ENCODE assay signal across 9 mouse cellular contexts in genomic region chr4:147935904-147936303, GRCm38 (mm10). TPM values are rescaled to one million over a fixed set of nuclear protein-coding genes. Genes with fewer than 3 reads are reported as not detected.
DNase-seq lines count a peak whose midpoint lies in the region; ATAC-seq and TF ChIP-seq lines count a peak whose summit lies in the region.
"Had no signal": no experiment of that assay in that cellular context is flagged by ENCODE, and none has a peak within 500 bp of the region (broad histone marks: within the 10 kb centered on the region; RNA-seq: fewer than 3 reads in every experiment).

No protein-coding gene starts in this region.

- peaks cover 13% of the 10 kb centered on the region for H3K36me3 ChIP-seq in heart, embryonic 10.5 days
- H3K36me3 ChIP-seq in CH12.LX (replicated peaks in 1 of 2; ENCODE audit: control insufficient read depth in 1 of 2, insufficient read depth in 1 of 2, low read length in 1 of 2) = no peaks in the 10 kb centered on the region
- no peaks in the 10 kb centered on the region for H3K36me3 ChIP-seq in forebrain, embryonic 15.5 days
- 0 out of 2 replicates have a peak, but pooled peaks cover 2% of the 10 kb centered on the region for H3K36me3 ChIP-seq in liver, postnatal 0 days (replicated peaks; ENCODE audit: insufficient read depth, low read length)

- H3K4me3 ChIP-seq in heart, embryonic 10.5 days = peak overlapping the region; percentile 82
- H3K4me3 ChIP-seq in CH12.LX (replicated peaks in 1 of 3; ENCODE audit: low read depth in 2 of 3, low read length in 2 of 3, poor library complexity in 1 of 3) = peak overlapping the region; percentile 48 to 96 (median 57)
- H3K4me3 ChIP-seq in forebrain, embryonic 15.5 days = peak overlapping the region; percentile 53
- H3K4me3 ChIP-seq in liver, postnatal 0 days (ENCODE audit: low read depth, low read length) = peak overlapping the region; percentile 81

- no peak for TF ChIP-seq EP300 in CH12.LX (IDR thresholded peaks at IDR 0.05; ENCODE audit: low read length)
- no peak for TF ChIP-seq EP300 in liver, postnatal 0 days (IDR thresholded peaks at IDR 0.05; ENCODE audit: low read depth)

- no peaks in the 10 kb centered on the region for H3K79me2 ChIP-seq in CH12.LX (replicated peaks; ENCODE audit: control insufficient read depth, extremely low read depth, insufficient read depth, poor library complexity, severe bottlenecking)

- in situ Hi-C loops in CH12.LX (cut with MboI; ENCODE audit: low pct_ligation_motif_present, low pct_unique_long_range_greater_than_20kb, low sequenced_read_pairs) = no loop called here

- no peak for DNase-seq in heart, embryonic 10.5 days (ENCODE audit: low spot score)
- DNase-seq in heart, adult 18-20 months = no peak
- no peak for DNase-seq in CH12.LX (ENCODE audit: extremely low read depth)
- DNase-seq in liver, postnatal 0 days = no peak
- no peak for DNase-seq in urinary bladder, adult 18-20 months (ENCODE audit: low spot score in 2 of 2)
- DNase-seq in spleen, postnatal 4 days (ENCODE audit: low spot score in 2 of 2) = no peak
- DNase-seq in kidney, adult 9 months = no peak

- 17% methylated on average over 9 of the region's 9 CpGs for WGBS in heart, embryonic 10.5 days
- WGBS in forebrain, embryonic 15.5 days = 20% methylated on average over 9 of the region's 9 CpGs
- WGBS in liver, postnatal 0 days (ENCODE audit: insufficient replicate concordance) = 19% methylated on average over 9 of the region's 9 CpGs

- no peak for TF ChIP-seq CTCF in CH12.LX (conservative IDR thresholded peaks at IDR 0.05 in 1 of 2, IDR thresholded peaks at IDR 0.05 in 1 of 2; ENCODE audit: low read depth in 2 of 2, low read length in 2 of 2)
- TF ChIP-seq CTCF in liver, postnatal 0 days (IDR thresholded peaks at IDR 0.05; ENCODE audit: low read depth) = no peak

- peak overlapping the region; percentile 52; the same call in 1 of the 2 replicates for H3K4me2 ChIP-seq in CH12.LX (ENCODE audit: insufficient read depth, low read depth, poor library complexity, severe bottlenecking)
- H3K4me2 ChIP-seq in forebrain, embryonic 15.5 days (replicated peaks) = peak overlapping the region; percentile 90
- peak overlapping the region; percentile 89 for H3K4me2 ChIP-seq in liver, postnatal 0 days (ENCODE audit: low read depth, low read length)

- 0 out of 2 replicates have a peak, but pooled peaks cover 4% of the 10 kb centered on the region for H3K27me3 ChIP-seq in heart, embryonic 10.5 days (ENCODE audit: insufficient read depth, poor library complexity, severe bottlenecking)
- peaks cover 58% of the 10 kb centered on the region for H3K27me3 ChIP-seq in CH12.LX (replicated peaks)
- no peaks in the 10 kb centered on the region for H3K27me3 ChIP-seq in forebrain, embryonic 15.5 days
- no peaks in the 10 kb centered on the region for H3K27me3 ChIP-seq in liver, postnatal 0 days (ENCODE audit: insufficient read depth, low read length)

- H3K4me1 ChIP-seq in heart, embryonic 10.5 days = peaks cover 44% of the 10 kb centered on the region
- H3K4me1 ChIP-seq in CH12.LX (ENCODE audit: control insufficient read depth in 1 of 2, insufficient read depth in 2 of 2) = peaks cover 10 to 24% of the 10 kb centered on the region in 2 experiments
- peaks cover 12% of the 10 kb centered on the region for H3K4me1 ChIP-seq in forebrain, embryonic 15.5 days
- peaks cover 35% of the 10 kb centered on the region for H3K4me1 ChIP-seq in liver, postnatal 0 days (ENCODE audit: insufficient read depth)

- dilution Hi-C loops in CH12.LX (cut with MboI; ENCODE audit: extremely low pct_ligation_motif_present, extremely low pct_unique_long_range_greater_than_20kb, low sequenced_read_pairs) = no loop called here

- TF ChIP-seq RAD21 in CH12.LX (IDR thresholded peaks at IDR 0.05; ENCODE audit: low read depth, low read length) = no peak

- peak overlapping the region; percentile 87 for H3K9ac ChIP-seq in CH12.LX (ENCODE audit: insufficient read depth, low read depth)
- peak overlapping the region; percentile 54; the same call in 1 of the 2 replicates for H3K9ac ChIP-seq in forebrain, embryonic 15.5 days (replicated peaks)
- H3K9ac ChIP-seq in liver, postnatal 0 days (replicated peaks) = peak overlapping the region; percentile 80

- ATAC-seq in forebrain, embryonic 15.5 days (replicated peaks) = no peak
- ATAC-seq in liver, postnatal 0 days = no peak

- peak overlapping the region; percentile 91 for H3K27ac ChIP-seq in heart, embryonic 10.5 days
- H3K27ac ChIP-seq in CH12.LX (ENCODE audit: insufficient read depth, low read depth) = no peak overlapping the region
- no peak overlapping the region for H3K27ac ChIP-seq in forebrain, embryonic 15.5 days (replicated peaks)
- H3K27ac ChIP-seq in liver, postnatal 0 days (ENCODE audit: low read depth) = peak overlapping the region; percentile 81; the same call in 1 of the 2 replicates

- no peak for TF ChIP-seq POLR2A in CH12.LX (IDR thresholded peaks at IDR 0.05; ENCODE audit: low read depth, low read length)

- no peaks in the 10 kb centered on the region for H3K9me3 ChIP-seq in heart, embryonic 10.5 days
- no peaks in the 10 kb centered on the region for H3K9me3 ChIP-seq in CH12.LX (replicated peaks; ENCODE audit: low read length)
- H3K9me3 ChIP-seq in forebrain, embryonic 15.5 days = no peaks in the 10 kb centered on the region
- no peaks in the 10 kb centered on the region for H3K9me3 ChIP-seq in liver, postnatal 0 days (ENCODE audit: low read length)

TF ChIP-seq in CH12.LX, 34 proteins besides CTCF, POLR2A, EP300 and RAD21:
- TF ChIP-seq SIN3A (IDR thresholded peaks at IDR 0.05; ENCODE audit: low read length) (no peak), ZMIZ1 (IDR thresholded peaks at IDR 0.05; ENCODE audit: low read depth, low read length) (no peak), ZC3H11A (IDR thresholded peaks at IDR 0.05; ENCODE audit: low read depth, low read length) (no peak), MAFK (IDR thresholded peaks at IDR 0.05; ENCODE audit: insufficient replicate concordance, low read length) (no peak), NRF1 (IDR thresholded peaks at IDR 0.05; ENCODE audit: low read depth, low read length) (no peak), BHLHE40 (IDR thresholded peaks at IDR 0.05; ENCODE audit: low read depth, low read length) (no peak), PAX5 (IDR thresholded peaks at IDR 0.05; ENCODE audit: low read length) (no peak), NELFE (IDR thresholded peaks at IDR 0.05; ENCODE audit: low read depth, low read length) (no peak), JUND (conservative IDR thresholded peaks at IDR 0.05; ENCODE audit: low read depth, low read length) (no peak), ZNF384 (IDR thresholded peaks at IDR 0.05; ENCODE audit: low read depth, low read length) (no peak), USF1 (IDR thresholded peaks at IDR 0.05; ENCODE audit: low read depth, low read length) (no peak), GABPA (IDR thresholded peaks at IDR 0.05; ENCODE audit: insufficient replicate concordance, low read depth, low read length) (no peak), IRF4 (IDR thresholded peaks at IDR 0.05; ENCODE audit: low read depth, low read length) (no peak), MXI1 (IDR thresholded peaks at IDR 0.05; ENCODE audit: low read depth, low read length) (no peak), CHD2 (IDR thresholded peaks at IDR 0.05; ENCODE audit: low read length) (no peak)
TF ChIP-seq in CH12.LX: peak in this region for 0.

RNA-seq across cellular contexts. Expression of gene Plod1, which starts 0.7 kb away (rescaled TPM):
- polyA plus RNA-seq in heart, embryonic 10.5 days (2016; fragmentation: Nextera tagmentation; extraction: Ambion mirVana) = 40.8 and 44.9 TPM in 2 replicates
- 10 to 100 TPM; 61.0 to 65.3 TPM for total RNA-seq in heart, adult 18-20 months (2021)
- total RNA-seq in CH12.LX (2012; rRNA removed) (4.8 and 6.5 TPM in 2 replicates), CH12.LX (2014; rRNA removed) (0.30 and 0.51 TPM in 2 replicates)
- 1.9 TPM in 2 replicates for polyA plus RNA-seq in CH12.LX (2012; ENCODE audit: insufficient read length, low read depth)
- polyA plus RNA-seq in forebrain, embryonic 15.5 days (2015; fragmentation: Nextera tagmentation; extraction: Ambion mirVana) = 16.1 and 16.4 TPM in 2 replicates
- polyA plus RNA-seq in liver, postnatal 0 days (2015; fragmentation: Nextera tagmentation; extraction: Ambion mirVana) = 24.8 and 25.4 TPM in 2 replicates

RNA-seq across cellular contexts. Expression of gene 2510039O18Rik, which starts 4.8 kb away (rescaled TPM):
- polyA plus RNA-seq in heart, embryonic 10.5 days (2016; fragmentation: Nextera tagmentation; extraction: Ambion mirVana) = 13.6 and 18.5 TPM in 2 replicates
- 10 to 100 TPM; 38.1 to 43.1 TPM for total RNA-seq in heart, adult 18-20 months (2021)
- total RNA-seq in CH12.LX (2012; rRNA removed) (32.8 and 33.9 TPM in 2 replicates), CH12.LX (2014; rRNA removed) (22.1 and 23.9 TPM in 2 replicates)
- polyA plus RNA-seq in CH12.LX (2012; ENCODE audit: insufficient read length, low read depth) = 23.6 and 27.9 TPM in 2 replicates
- 13.7 and 13.8 TPM in 2 replicates for polyA plus RNA-seq in forebrain, embryonic 15.5 days (2015; fragmentation: Nextera tagmentation; extraction: Ambion mirVana)
- 6.5 and 8.5 TPM in 2 replicates for polyA plus RNA-seq in liver, postnatal 0 days (2015; fragmentation: Nextera tagmentation; extraction: Ambion mirVana)

RNA-seq across cellular contexts. Expression of gene Mfn2, which starts 31.4 kb away (rescaled TPM):
- polyA plus RNA-seq in heart, embryonic 10.5 days (2016; fragmentation: Nextera tagmentation; extraction: Ambion mirVana) = 65.7 and 126 TPM in 2 replicates
- 100 to 1,000 TPM; 623 to 655 TPM for total RNA-seq in heart, adult 18-20 months (2021)
- total RNA-seq in CH12.LX (2012; rRNA removed) = 17.5 and 21.7 TPM in 2 replicates
- 8.6 and 10.0 TPM in 2 replicates for total RNA-seq in CH12.LX (2014; rRNA removed)
- 33.0 and 36.8 TPM in 2 replicates for polyA plus RNA-seq in CH12.LX (2012; ENCODE audit: insufficient read length, low read depth)
- 73.6 and 77.2 TPM in 2 replicates for polyA plus RNA-seq in forebrain, embryonic 15.5 days (2015; fragmentation: Nextera tagmentation; extraction: Ambion mirVana)
- polyA plus RNA-seq in liver, postnatal 0 days (2015; fragmentation: Nextera tagmentation; extraction: Ambion mirVana) = 12.3 and 14.1 TPM in 2 replicates

RNA-seq across cellular contexts. Expression of gene Nppb, which starts 49.7 kb away (rescaled TPM):
- 124 and 308 TPM in 2 replicates for polyA plus RNA-seq in heart, embryonic 10.5 days (2016; fragmentation: Nextera tagmentation; extraction: Ambion mirVana)
- 100 to 1,000 TPM; 170 to 310 TPM for total RNA-seq in heart, adult 18-20 months (2021)
- total RNA-seq in CH12.LX (2012; rRNA removed) (not detected in 2 replicates), CH12.LX (2014; rRNA removed) (not detected in 2 replicates)
- polyA plus RNA-seq in CH12.LX (2012; ENCODE audit: insufficient read length, low read depth) = not detected in 2 replicates
- not detected in 2 replicates for polyA plus RNA-seq in forebrain, embryonic 15.5 days (2015; fragmentation: Nextera tagmentation; extraction: Ambion mirVana)
- polyA plus RNA-seq in liver, postnatal 0 days (2015; fragmentation: Nextera tagmentation; extraction: Ambion mirVana) = not detected in 2 replicates
- polyA plus RNA-seq: gonadal fat pad, adult 2 months had no signal

Comparison
In these comparisons a context has a peak if more than half of its experiments do, and no peak if none do; other contexts are left out.
1. H3K27ac ChIP-seq: peak in heart, embryonic 10.5 days (single experiment) and liver, postnatal 0 days (single experiment); none in CH12.LX (single experiment) and forebrain, embryonic 15.5 days (single experiment).
2. Peak in every context shown above with its lines, with median percentiles within 50 percentile points of each other: H3K4me3 ChIP-seq, H3K4me2 ChIP-seq and H3K9ac ChIP-seq.